Mouse (Mus musculus) C2C12 (cell line): Measurements from ENCODE around the gene 7420426K07Rik.

Experiments used
- CTCF ChIP-seq: IDR thresholded peaks from one replicate; pipeline ENCODE4 v1.5.1; 2011; ENCODE audit not compliant: control insufficient read depth, insufficient read depth, insufficient read length
- MYOD1 ChIP-seq: IDR thresholded peaks from one replicate; pipeline ENCODE4 v1.6.1; 2011; ENCODE audit warnings: low read depth; ENCODE audit not compliant: control insufficient read depth, insufficient read length
- MYOG ChIP-seq: IDR thresholded peaks from one replicate; pipeline ENCODE4 v1.6.1; 2011; ENCODE audit not compliant: control insufficient read depth, insufficient read length; ENCODE audit errors: extremely low read depth
- USF1 ChIP-seq: IDR thresholded peaks from one replicate; pipeline ENCODE4 v1.6.1; 2011; ENCODE audit warnings: low read depth, mild to moderate bottlenecking, control low read depth, moderate library complexity

GRCm38 (mm10) chr9:98952171-98953050 is 49.5 kb downstream of the 7420426K07Rik start:
- no peak for TF ChIP-seq CTCF
- no peak for TF ChIP-seq USF1
- no peak for TF ChIP-seq MYOG
- no peak for TF ChIP-seq MYOD1
